In the genomic region with DNA sequence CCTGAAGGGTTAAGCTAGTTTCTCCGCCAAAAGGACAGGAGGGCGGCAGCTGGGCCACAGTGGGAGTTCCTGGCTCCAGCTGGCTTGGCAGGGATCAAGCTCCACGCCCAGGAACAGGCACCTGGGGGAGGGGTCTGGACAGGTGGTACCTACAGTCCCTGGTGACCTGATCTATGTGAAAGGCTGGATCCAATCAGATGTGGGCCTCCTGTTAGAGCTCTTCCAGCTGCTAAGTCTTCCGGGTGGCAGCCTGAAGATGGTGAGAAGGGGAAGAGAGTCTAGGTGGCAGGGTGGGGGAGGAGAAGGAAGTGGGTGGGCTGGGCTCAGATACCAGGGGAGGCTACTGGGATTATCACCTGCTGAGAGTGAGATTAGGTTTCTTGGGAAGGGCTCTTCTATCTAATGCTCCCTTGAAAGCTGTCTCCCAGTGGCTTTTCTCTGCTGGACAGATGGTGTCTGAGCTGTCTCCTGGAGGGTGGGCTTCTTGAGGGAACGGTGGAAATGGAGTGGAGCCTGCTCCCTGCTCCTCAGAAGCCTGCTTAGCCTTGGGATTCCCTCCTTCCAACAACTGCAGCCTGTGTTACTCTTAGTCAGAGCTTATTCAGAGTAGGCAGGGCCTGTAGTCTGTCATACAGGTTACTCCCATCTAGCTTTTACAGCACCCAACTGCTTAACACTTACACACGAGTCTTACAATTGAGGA, we compare ENCODE assay signal across 7 mouse cellular contexts. TPM values are rescaled to one million over a fixed set of nuclear protein-coding genes. Genes with fewer than 3 reads are reported as not detected.
A peak's percentile ranks its signal among the peaks of the same experiment; 100 is the strongest.
DNase-seq lines count a peak whose midpoint lies in the region; ATAC-seq and TF ChIP-seq lines count a peak whose summit lies in the region.

No protein-coding gene starts in this region.

- WGBS in forebrain, embryonic 12.5 days = 12% methylated on average over 6 of the region's 6 CpGs
- WGBS in midbrain, embryonic 13.5 days = 10% methylated on average over 6 of the region's 6 CpGs

- no peak for TF ChIP-seq CTCF in bone marrow macrophage, adult 2 months (IDR thresholded peaks at IDR 0.05; ENCODE audit: low read depth, low read length)

- peak overlapping the region; percentile 31; the same call in 1 of the 2 replicates for H3K4me2 ChIP-seq in forebrain, embryonic 12.5 days
- H3K4me2 ChIP-seq in midbrain, embryonic 13.5 days (replicated peaks) = no peak overlapping the region; the same call in 1 of the 2 replicates

- H3K4me3 ChIP-seq in ES-E14 (ENCODE audit: insufficient read depth in 1 of 2, low read depth in 1 of 2, low read length in 2 of 2, poor library complexity in 1 of 2, severe bottlenecking in 1 of 2) = peak overlapping the region in 1 of 2 experiments; percentile 5; a peak in 1 of 4 replicates
- no peak overlapping the region for H3K4me3 ChIP-seq in bone marrow macrophage, adult 2 months (ENCODE audit: insufficient read depth, low read length)
- no peak overlapping the region for H3K4me3 ChIP-seq in forebrain, embryonic 12.5 days (replicated peaks)
- H3K4me3 ChIP-seq in midbrain, embryonic 13.5 days (replicated peaks) = no peak overlapping the region

- peak overlapping the region; percentile 65; the same call in 1 of the 2 replicates for H3K27ac ChIP-seq in ES-E14 (ENCODE audit: insufficient read depth, low read depth, low read length, poor library complexity, severe bottlenecking)
- H3K27ac ChIP-seq in bone marrow macrophage, adult 2 months (ENCODE audit: insufficient read depth, low read depth, low read length) = peak overlapping the region; percentile 89
- H3K27ac ChIP-seq in forebrain, embryonic 12.5 days = peak overlapping the region; percentile 72
- H3K27ac ChIP-seq in midbrain, embryonic 13.5 days = peak overlapping the region; percentile 42

- no peaks in the 10 kb centered on the region for H3K9me3 ChIP-seq in ES-E14 (ENCODE audit: control insufficient read depth, insufficient read depth, low read depth, low read length)
- no peaks in the 10 kb centered on the region for H3K9me3 ChIP-seq in forebrain, embryonic 12.5 days
- H3K9me3 ChIP-seq in midbrain, embryonic 13.5 days = no peaks in the 10 kb centered on the region

- peaks cover 22 to 28% of the 10 kb centered on the region in 2 experiments for H3K4me1 ChIP-seq in ES-E14 (ENCODE audit: control insufficient read depth in 2 of 2, insufficient read depth in 2 of 2, low read length in 2 of 2, poor library complexity in 1 of 2)
- H3K4me1 ChIP-seq in bone marrow macrophage, adult 2 months (ENCODE audit: control insufficient read depth, insufficient read depth, low read length) = peaks cover 72% of the 10 kb centered on the region
- H3K4me1 ChIP-seq in forebrain, embryonic 12.5 days = peaks cover 20% of the 10 kb centered on the region
- peaks cover 32% of the 10 kb centered on the region for H3K4me1 ChIP-seq in midbrain, embryonic 13.5 days (replicated peaks)

- no peaks in the 10 kb centered on the region for H3K36me3 ChIP-seq in ES-E14 (ENCODE audit: control insufficient read depth, insufficient read depth, low read length, poor library complexity, severe bottlenecking)
- H3K36me3 ChIP-seq in forebrain, embryonic 12.5 days (replicated peaks) = no peaks in the 10 kb centered on the region
- no peaks in the 10 kb centered on the region for H3K36me3 ChIP-seq in midbrain, embryonic 13.5 days

- TF ChIP-seq POLR2A in bone marrow macrophage, adult 2 months (IDR thresholded peaks at IDR 0.05; ENCODE audit: borderline replicate concordance, low read depth, low read length) = no peak

- peak; percentile 46; the same call in 1 of the 2 replicates for ATAC-seq in forebrain, embryonic 12.5 days (ENCODE audit: low FRiP score)
- peak; percentile 72; the same call in 1 of the 2 replicates for ATAC-seq in midbrain, embryonic 13.5 days

- peak; percentile 71 for DNase-seq in ES-E14 (ENCODE audit: low read depth, low spot score)
- peak; percentile 69 for DNase-seq in kidney, postnatal 10 days
- DNase-seq in layer of hippocampus, postnatal 14 days (ENCODE audit: low spot score in 2 of 2) = no peak
- DNase-seq in adrenal gland, adult 8-10 months = no peak

- no peak overlapping the region; the same call in 1 of the 2 replicates for H3K9ac ChIP-seq in ES-E14 (ENCODE audit: insufficient read depth, low read depth, low read length, poor library complexity, severe bottlenecking)
- peak overlapping the region; percentile 1; the same call in 1 of the 2 replicates for H3K9ac ChIP-seq in forebrain, embryonic 12.5 days
- 0 out of 2 replicates have a peak overlapping the region, but pooled peaks have one; percentile 24 for H3K9ac ChIP-seq in midbrain, embryonic 13.5 days (replicated peaks)

- in situ Hi-C loops in ES-E14 (cut with MboI; ENCODE audit: low sequenced_read_pairs in 2 of 2, unreplicated experiment in 2 of 2) = no loop called here

- no peaks in the 10 kb centered on the region for H3K27me3 ChIP-seq in forebrain, embryonic 12.5 days
- H3K27me3 ChIP-seq in midbrain, embryonic 13.5 days = no peaks in the 10 kb centered on the region

TF ChIP-seq in ES-E14, 5 proteins besides CTCF, POLR2A, EP300 and RAD21:
- peak; percentile 60 for TF ChIP-seq CHD2 (IDR thresholded peaks at IDR 0.05; ENCODE audit: low read depth, low read length)
- no peak for TF ChIP-seq ZNF384 (IDR thresholded peaks at IDR 0.05; ENCODE audit: low read depth, low read length)

RNA-seq across cellular contexts. Expression of gene Bcl2l1, which starts 27.0 kb away (rescaled TPM):
- 24.9 and 34.9 TPM in 2 replicates for total RNA-seq in ES-E14 (2012; rRNA removed)
- polyA plus RNA-seq in bone marrow macrophage, adult 2 months (2012; ENCODE audit: insufficient read depth, insufficient read length, missing spikeins) = 29.0 and 30.8 TPM in 2 replicates
- 159 and 164 TPM in 2 replicates for polyA plus RNA-seq in forebrain, embryonic 12.5 days (2016; fragmentation: Nextera tagmentation; extraction: Ambion mirVana)
- 190 and 195 TPM in 2 replicates for polyA plus RNA-seq in midbrain, embryonic 13.5 days (2015; fragmentation: Nextera tagmentation; extraction: Ambion mirVana)
- total RNA-seq in layer of hippocampus, postnatal 14 days (2021) = 100 to 1,000 TPM; 124 to 128 TPM
- total RNA-seq in adrenal gland, adult 8-10 months (2022) = 10 to 100 TPM; 58.5 to 74.6 (median 72.0) TPM

RNA-seq across cellular contexts. Expression of gene Tpx2, which starts 43.2 kb away (rescaled TPM):
- 63.2 and 77.8 TPM in 2 replicates for total RNA-seq in ES-E14 (2012; rRNA removed)
- polyA plus RNA-seq in bone marrow macrophage, adult 2 months (2012; ENCODE audit: insufficient read depth, insufficient read length, missing spikeins) = 35.1 and 38.3 TPM in 2 replicates
- polyA plus RNA-seq in forebrain, embryonic 12.5 days (2016; fragmentation: Nextera tagmentation; extraction: Ambion mirVana) = 133 and 156 TPM in 2 replicates
- polyA plus RNA-seq in midbrain, embryonic 13.5 days (2015; fragmentation: Nextera tagmentation; extraction: Ambion mirVana) = 38.7 and 46.4 TPM in 2 replicates
- 1 to 10 TPM; 2.5 to 4.7 TPM for total RNA-seq in layer of hippocampus, postnatal 14 days (2021)
- 1 to 10 TPM; 1.9 to 2.1 (median 1.9) TPM for total RNA-seq in adrenal gland, adult 8-10 months (2022)

RNA-seq across cellular contexts. Expression of gene Cox4i2, which starts 50.6 kb away (rescaled TPM):
- 1.7 and 2.3 TPM in 2 replicates for total RNA-seq in ES-E14 (2012; rRNA removed)
- not detected in 2 replicates for polyA plus RNA-seq in bone marrow macrophage, adult 2 months (2012; ENCODE audit: insufficient read depth, insufficient read length, missing spikeins)
- polyA plus RNA-seq in forebrain, embryonic 12.5 days (2016; fragmentation: Nextera tagmentation; extraction: Ambion mirVana) = 3.1 and 3.6 TPM in 2 replicates
- polyA plus RNA-seq in midbrain, embryonic 13.5 days (2015; fragmentation: Nextera tagmentation; extraction: Ambion mirVana) = 4.1 and 5.5 TPM in 2 replicates
- total RNA-seq in layer of hippocampus, postnatal 14 days (2021) = 1 to 10 TPM; 2.9 to 3.6 TPM
- total RNA-seq in adrenal gland, adult 8-10 months (2022) = 1 to 10 TPM; 1.3 to 4.4 (median 2.7) TPM

Comparison
In these comparisons a context has a peak if more than half of its experiments do, and no peak if none do; other contexts are left out.
1. DNase-seq: peak in ES-E14 (single experiment) and kidney, postnatal 10 days (single experiment); none in layer of hippocampus, postnatal 14 days (0 of 2) and adrenal gland, adult 8-10 months (single experiment).
2. RNA of gene Tpx2, which starts 43.2 kb away (total RNA-seq): 63.2 to 77.8 TPM in ES-E14; 2.5 to 4.7 TPM in layer of hippocampus, postnatal 14 days and 1.9 to 2.1 TPM in adrenal gland, adult 8-10 months; every median in the first group is over 10 times any median in the second.
3. Peak in every context shown above with its lines, with median percentiles within 50 percentile points of each other: H3K27ac ChIP-seq.